Mouse (Mus musculus): ENCODE data around the gene Pfkfb2.
"Not testable (repeated sequence)": the region's sequence is repeated elsewhere in the genome, so short reads cannot be mapped to it uniquely, and the experiment has no call there.

Pfkfb2 gene

DNA sequence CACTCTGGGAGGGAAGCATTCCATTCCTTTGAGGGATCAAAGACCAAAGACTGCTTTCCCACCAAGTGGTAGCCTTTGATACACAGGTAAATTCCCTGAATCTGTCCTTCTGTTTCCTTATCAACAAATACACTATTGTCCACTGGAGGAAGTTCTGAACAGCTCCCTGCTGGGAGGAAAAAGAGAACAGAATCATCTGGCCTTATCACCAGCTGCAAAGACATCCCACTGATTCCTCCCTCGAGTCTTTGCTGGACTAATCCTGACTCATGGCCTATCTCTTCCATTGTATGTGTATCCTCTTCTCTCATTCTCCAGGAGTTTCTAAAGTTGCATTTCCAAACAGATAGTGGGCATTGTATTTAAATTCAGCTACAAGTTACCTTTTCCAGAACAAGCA, 45.1 kb downstream of the Pfkfb2 start:
- DNase-seq = no peak

GRCm38 (mm10) chr1:130681656-130682413, 47.2 kb downstream of the Pfkfb2 start:
- DNase-seq = no peak

DNA sequence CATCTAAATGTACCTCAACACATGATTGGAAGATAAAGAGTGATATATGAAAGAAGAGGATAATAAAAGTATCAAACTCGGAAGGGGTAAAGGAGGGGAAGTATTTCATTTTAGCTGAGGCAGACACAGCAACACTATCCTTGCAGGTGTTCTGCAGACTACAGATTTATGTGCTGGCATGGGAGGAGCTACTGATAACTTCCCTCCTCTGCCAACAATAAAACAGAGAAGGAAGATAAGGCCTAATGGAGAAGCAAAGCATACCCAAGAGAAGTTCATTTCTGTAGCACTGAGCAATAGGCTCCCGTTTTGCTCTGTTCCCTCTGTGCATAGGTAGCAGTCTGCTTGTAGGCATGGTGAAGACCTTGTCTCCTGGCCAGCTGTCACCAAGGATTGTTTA, 48.0 kb downstream of the Pfkfb2 start:
- no peak for DNase-seq

GRCm38 (mm10) chr1:130678551-130678950, 50.5 kb downstream of the Pfkfb2 start:
- DNase-seq = no peak

DNA sequence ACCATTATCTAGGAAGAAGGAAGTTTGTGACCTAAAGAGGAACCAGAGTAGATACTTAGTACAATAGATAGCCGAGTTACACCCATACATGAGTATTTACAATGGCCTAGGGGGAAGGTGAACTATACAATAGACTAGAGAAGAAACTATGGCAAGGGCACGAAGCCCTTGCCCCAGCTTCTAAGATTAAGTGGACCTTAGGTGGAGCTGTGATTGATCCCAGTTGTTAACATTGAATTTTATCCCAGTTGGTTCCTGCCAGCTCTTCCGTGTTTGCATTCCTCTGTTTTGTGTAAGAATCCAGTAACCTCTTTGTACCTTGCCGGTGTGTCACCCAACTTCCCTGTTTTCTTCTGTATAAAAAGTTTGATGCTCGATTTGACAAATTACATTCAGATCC, 65.5 kb downstream of the Pfkfb2 start:
- DNase-seq = not testable (repeated sequence)

DNA sequence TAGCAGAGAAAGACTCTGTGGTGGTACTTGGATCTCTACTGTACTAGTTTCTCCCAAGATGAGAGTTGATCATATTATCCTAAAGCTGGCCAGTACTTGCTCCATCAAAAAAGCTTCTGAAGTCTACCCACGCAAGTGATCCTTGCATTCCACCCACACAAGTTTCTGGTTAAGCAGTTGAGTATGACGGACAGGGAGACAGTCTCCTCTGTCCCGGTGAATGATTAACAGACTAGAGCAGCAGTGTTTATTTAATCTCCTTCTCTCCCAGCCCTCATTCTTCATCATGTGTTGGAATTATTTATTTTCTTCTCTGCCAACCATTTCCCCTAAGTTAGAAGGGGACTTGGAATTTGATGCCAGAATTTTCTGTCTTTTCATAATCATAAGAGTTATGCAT, 67.6 kb downstream of the Pfkfb2 start, which contains the start of gene C4bp:
Gene C4bp (minus strand): TSS at position 179 of the 400 bp plus-strand sequence.
- no peak for DNase-seq

DNA sequence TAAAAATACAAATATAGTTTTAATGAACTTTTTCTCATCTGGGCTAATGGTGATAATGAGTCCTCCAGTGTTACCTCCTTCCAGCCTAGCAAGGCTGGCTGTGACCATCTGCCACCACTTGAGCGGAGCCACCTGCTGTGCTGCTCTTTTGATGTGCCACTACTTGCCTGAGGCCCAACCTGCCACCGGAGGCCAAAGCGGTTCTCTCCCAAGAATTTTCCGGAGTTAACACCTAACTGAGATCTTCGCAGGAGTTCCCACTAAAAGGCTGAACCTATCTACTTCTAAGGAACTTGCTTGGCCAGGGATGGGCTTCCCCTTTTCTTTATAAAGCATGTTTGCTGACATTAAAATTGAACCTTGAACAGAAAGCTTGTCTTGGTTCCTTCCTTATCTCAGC, 69.4 kb downstream of the Pfkfb2 start:
- DNase-seq = not testable (repeated sequence)

DNA sequence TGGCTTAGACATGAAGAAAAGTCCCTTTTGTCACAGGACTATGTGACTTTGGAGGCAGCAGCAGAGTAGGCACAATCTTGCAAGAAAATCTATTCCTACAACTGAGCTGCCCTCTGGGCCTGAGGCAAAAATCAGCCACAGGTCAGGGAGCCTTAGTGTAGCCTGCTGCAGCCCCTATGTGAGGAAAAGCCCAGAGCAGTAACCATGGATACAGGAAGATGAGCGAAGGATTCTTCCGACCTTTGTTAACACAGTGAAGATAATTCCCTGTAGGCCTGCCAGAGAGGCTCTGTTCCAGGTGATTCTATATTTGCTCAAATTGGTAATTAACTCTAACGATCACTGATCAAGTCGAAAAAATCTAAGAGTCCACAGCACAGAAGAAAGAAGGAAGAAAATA, 85.0 kb downstream of the Pfkfb2 start:
- no peak for DNase-seq

DNA sequence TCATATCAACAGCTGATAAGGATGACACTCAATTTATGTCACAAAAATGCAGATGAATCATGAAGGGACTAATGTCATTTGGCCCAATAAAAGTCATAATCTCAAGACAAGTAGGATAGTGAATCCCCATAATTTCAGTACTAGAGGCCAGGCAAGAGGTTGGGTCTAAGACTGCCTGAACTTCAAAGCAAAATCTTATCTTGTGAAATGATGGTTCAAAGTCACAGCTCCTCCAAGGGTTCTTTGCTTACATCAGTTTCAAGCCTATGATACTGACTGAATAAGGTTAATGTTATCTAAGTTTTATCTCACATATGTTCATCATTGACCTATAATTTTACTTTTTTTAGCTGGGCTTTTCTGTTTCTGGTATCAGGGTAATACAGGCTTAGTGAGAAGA, 88.1 kb downstream of the Pfkfb2 start:
- no peak for DNase-seq
